Mouse (Mus musculus): ENCODE results near the gene Alyref.
"Not testable (repeated sequence)": the region's sequence is repeated elsewhere in the genome, so short reads cannot be mapped to it uniquely, and the experiment has no call there.

The Alyref gene

DNA sequence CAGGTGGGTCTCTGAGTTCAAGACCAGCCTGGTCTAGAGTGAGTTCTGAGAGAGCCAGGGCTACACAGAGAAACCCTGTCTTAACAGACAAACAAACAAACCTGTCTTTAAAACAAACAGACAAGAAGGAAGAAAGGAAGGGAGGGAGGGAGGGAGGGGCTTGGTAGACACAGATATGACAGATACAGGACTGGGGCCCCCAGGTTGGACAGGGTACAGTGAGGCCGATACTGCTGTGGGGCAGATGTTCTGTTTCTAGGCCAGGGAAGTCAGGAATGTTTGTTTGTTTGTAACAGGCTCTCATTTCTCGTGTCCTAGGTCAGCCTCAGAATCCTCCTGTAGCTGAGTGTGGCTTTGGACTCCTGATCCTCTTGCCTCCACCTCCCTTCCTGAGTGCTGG is 5.4 kb upstream of the Alyref start:
- no peak for DNase-seq (ENCODE audit: inconsistent ontology term)

DNA sequence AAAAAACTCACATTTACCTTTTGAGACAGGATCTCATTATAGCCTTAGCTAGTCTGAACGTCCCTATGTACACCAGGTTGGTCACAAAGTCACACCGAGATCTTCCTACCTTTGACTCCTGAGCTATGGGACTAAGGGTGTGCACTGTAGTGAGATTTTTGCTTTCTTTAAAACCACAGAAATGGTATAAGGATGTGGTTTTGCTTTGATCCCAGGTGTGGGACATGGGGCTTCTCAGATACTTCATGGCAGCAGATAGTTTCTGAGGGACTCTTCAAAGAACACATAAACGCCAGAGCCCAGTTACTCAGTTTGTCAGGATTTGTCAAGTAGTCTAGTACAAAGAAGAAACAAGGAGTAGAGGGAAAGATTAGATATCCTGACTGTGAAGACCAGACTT is 2.6 kb upstream of the Alyref start:
- no peak for DNase-seq (ENCODE audit: inconsistent ontology term)

DNA sequence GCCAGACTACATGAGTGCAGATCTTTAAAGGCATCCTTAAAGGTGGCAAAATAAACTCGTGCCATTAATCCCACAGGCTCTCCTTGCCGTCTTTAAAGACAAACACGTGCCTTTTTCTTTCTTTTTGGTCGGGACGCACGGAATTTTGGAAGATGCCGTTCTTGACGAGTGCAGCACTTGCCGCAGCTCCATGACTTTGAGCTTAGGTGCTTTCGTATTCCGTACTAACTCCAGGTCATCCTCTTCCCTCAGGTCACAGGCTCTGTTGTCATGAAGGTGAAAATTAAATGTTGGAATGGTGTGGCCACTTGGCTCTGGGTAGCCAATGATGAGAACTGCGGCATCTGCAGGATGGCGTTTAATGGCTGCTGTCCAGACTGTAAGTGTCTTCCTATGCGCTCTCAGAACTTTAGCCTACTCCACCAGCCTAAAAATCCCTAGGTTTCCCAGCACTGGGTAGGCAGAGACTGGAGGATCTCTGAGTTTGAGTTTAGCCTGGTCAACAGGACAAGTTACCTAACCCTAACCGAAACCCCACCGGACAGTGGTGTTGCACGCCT is 905 bp upstream of the Alyref start:
- DNase-seq (ENCODE audit: inconsistent ontology term) = no peak

DNA sequence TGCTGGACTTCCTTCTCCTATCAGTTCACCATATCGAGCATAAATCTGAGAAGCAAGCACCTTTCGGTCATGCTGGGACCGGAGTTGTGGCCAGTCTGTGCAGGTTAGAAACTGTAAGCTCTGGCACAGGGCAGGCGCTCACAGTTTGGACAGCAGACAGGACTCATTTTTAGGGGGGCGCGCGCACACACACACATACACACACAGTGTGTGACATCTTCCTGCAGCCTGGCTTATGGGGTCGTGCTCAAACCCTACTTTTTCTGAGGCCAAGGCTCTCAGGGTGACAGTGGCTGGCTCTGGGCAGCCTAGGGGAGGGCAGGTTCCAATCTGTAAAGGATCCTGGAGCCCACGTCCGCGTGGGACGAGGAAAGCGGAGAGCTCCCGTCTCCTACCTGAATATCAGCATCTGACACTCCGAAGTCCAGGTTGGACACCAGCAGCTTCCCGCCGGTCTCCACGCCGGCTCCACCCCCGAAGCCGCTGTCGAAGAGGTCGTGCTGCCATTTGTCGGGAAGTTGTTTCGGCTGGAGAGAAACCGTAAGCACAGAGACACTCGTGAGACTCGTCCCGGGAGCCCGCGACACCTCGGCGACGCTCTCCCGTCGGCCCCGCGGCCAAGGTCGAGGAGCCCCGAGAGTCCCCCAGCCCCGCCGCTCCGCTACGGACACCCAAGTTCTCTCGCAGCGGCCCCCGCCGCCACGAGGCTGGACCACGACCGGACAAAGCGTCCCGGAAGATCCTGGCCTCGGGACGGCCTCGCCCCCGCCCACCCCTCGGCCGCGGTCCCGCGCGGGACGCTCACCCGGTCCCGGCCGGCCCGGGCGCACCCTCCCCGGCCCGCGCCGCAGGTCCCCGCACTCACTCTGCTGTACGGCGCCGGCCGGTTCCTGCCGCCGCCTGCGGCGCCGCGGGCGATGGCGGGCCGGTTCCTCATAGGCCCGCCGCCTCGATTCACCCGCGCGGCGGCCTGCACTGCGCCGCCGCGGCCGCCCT is 627 bp downstream of the Alyref start:
- DNase-seq (ENCODE audit: inconsistent ontology term) = no peak

DNA sequence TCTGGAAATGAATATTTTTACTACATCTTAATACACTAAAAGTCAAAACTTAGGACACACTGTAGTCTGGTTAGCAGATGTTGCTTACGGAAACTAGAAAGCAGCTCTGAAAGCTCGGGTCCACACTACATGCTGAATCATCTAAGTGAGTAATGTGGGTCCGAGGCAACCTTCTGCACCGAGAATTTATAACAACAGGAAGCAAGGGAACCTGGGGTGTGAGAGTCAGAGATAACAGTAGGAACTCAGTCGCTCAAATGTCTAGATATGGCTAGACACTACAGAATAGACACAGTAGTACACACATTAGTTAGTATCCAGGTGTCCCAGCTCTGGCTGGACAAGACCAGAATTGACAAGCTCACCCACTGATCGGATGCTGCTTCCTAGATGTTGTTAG is 9.6 kb downstream of the Alyref start:
- DNase-seq (ENCODE audit: inconsistent ontology term) = no peak

DNA sequence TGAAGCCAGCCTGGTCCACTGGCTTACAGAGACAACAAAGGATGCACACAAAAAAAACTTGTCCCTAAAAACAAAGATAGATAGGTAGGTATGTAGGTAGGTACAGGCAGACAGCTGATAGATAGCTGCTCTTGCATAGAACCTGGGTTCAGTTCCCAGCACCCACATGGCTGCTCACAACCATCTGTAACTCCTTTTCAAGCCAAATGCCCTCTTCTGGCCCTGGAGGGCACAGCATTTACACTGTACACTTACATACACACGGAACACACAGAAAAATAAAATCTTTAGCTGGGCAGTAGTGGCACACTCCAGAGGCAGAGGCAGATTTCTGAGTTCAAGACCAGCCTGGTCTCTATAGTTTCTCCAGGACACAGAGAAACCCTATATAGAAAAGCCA is 14.2 kb downstream of the Alyref start:
- no peak for DNase-seq (ENCODE audit: inconsistent ontology term)

DNA sequence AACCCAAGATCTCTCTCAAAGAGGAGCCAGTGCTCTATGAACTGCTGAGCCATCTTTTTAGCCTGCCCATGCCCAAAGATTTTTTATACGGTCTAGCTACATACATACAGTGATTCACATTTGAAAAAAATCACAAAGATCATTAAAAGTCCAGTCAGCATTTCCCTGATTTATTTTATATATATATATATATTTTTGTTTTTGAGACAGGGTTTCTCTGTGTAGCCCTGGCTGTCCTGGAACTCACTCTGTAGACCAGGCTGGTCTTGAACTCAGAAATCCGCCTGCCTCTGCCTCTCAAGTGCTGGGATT is 15.2 kb downstream of the Alyref start:
- not testable (repeated sequence) for DNase-seq (ENCODE audit: inconsistent ontology term)

DNA sequence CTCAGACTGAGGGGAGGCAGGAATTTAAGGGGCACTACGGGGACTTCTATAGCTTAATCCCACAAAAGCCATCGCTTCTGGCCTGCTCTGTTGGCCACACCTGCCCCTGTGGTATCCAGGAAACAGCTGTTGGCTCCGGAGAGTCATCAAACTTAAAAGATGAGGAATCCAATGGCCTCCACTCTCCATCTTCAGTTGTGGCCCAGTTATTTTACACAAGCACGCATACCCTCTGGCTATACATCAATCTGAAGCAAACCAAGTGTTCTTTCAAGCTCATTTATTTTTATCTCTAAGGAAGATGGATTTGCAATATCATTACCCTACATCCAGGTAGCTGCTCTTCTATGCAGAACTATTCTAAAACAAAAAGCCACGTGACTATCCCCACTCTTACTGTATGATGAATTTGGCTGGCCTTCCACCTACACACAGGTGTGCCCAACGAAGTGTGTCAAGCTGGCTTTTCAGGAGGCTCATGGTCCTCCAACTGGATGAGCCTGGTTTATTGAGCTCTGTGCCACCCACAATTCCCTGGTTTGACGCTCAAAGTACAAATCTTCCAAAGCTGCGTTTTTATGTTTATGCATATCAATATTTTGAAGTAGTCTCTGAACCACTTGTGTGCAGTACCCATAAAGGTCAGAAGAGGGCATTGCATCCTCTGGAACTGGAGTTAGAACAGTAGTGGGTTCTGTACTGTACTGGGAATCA is 15.7 kb downstream of the Alyref start:
- no peak for DNase-seq (ENCODE audit: inconsistent ontology term)

DNA sequence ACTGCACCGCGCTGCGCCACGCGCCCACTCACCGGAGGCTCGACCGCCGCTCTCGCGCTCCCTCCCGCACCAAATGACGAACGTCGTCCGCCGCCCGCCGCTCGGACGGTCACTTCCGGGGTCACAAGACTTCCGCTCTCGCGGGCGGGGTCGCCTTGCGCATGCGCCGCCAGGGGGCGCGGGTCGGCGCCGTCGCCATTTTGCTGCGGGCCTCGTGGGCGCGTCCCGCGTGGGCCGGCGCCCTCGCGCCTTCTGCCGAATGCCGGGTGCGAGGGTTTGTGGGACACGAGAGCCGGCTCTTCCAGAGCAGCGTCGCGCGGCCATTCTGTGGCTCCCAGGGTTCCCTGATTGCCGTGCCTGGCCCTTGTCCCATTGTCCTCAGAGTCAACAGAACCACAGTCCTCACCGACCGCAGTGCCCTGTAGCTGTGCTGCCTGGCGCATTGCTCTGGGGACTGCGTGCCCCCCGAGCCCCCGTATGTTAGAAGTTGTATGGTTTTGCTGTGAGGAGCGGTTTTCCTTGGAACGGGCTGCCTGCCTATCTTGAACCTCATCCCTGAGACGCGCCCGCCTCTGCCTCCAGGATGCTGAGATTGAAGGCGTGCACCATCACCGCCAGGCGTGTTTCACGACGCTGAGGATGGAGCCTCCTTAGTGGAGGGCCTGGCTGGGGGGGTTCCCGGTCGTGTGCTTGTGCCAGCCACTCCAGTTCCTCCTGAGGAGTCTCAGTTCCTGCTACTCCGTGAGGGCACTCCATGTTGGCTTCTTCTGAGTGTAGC is 16.5 kb downstream of the Alyref start, which contains the start of gene Arhgdia:
Arhgdia (minus strand) TSS at position 135 of the 778 bp plus-strand sequence.
- DNase-seq (ENCODE audit: inconsistent ontology term) = peak; percentile 88

DNA sequence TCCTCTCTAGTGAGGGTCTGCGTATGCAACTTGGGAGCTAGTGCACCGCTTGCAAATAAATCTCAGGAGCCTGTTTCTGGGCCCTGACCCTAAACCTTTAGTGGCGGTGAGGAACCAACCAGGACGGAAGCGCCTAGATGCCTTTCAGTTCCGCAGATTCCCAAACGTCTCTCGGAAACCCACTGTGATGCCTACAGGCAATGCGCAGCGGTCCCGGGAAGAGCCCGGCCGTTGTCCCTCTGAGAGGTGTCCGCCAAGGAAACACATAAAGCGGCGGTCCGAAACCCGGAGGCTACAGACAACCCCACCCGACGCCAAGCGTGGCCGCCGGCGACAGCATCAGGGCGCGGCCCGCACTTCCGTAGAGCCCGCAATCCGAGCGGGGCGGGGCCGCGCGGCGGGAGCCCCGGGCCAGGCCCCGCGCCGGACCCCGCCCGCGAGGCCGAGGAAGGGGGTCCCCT is 17.3 kb downstream of the Alyref start:
- peak; percentile 40 for DNase-seq (ENCODE audit: inconsistent ontology term)

DNA sequence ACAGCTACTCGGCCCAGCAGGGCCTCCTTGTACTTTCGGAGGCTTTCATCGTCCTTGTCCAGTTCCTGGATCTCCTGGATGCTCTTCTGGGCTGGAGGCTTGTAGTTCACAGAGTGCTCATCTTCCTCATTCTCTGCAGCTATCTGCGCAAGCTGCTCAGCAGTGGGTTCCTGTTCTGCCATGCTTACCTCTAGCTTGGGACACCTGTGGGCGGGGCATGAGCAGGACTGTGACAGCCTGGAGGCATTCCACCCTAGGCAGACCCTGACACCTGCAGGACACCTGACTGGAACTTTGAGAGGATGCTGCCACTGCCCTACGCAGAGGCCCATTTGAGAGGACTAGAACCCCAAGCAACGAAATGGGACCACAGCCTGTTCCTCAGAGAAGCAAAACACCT is 18.0 kb downstream of the Alyref start:
- peak; percentile 12 for DNase-seq (ENCODE audit: inconsistent ontology term)

DNA sequence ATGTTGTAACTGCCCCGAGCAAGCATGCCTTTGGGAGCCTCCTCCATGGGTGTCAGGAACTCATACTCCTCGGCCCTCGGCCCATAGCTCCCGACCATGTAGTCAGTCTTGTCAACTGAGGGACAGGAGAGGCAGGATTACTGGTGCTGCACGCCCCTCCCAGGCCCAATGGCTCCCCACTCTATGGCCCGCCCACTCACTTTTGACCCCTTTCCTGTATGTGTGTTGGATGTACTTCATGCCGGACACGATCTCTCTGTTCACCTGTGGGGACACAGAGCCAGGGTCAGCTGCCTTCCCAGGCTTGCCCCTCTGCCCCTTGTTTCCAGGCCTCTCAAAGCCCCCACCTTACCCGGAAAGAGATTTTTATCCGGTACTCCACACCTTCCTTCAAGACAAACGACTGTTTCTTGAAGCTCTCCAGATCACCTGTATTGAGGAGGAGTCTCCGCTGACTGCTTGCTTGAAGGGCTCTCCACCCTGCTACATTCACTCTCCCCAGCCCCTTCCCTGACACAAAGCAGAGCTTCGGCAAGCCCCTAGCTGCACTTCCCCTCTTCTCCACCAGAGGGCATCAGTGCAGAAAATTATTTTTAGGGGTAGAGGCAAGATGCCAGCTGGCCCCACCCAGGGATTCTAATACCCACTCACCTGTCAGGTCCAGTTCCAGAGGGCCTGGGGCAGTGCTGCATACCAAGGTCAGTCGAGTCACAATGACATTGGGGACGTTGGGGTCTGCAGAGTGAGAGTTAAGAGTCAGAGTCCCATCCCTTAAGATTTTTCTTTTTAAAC is 18.7 kb downstream of the Alyref start:
- DNase-seq (ENCODE audit: inconsistent ontology term) = peak; percentile 41

DNA sequence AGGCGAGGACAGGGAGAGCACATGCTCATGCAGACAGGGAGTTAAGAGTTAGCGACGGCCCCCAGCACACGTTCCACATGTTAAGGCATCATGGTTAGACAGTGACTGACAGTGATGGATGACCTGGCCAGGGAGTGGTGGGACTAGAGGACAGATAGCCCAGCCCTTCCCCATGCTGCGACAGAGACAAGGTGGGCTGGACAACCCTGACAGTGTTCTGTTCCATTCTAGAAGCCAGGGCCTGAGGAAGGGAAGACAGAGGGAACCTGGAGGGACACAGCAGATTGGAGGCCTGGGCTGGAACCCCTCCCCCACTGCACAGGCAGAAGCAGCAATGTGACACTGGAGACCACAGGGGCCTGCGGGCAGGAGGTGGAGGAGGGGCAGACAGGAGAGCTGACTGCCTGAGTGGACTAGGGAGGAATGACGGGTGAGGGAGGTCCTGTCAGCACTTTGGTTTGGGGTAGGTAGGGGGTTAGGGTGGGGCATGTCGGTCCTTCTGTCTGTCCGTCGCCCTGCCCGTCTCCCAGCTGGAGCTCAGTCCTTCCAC is 19.4 kb downstream of the Alyref start:
- no peak for DNase-seq (ENCODE audit: inconsistent ontology term)

DNA sequence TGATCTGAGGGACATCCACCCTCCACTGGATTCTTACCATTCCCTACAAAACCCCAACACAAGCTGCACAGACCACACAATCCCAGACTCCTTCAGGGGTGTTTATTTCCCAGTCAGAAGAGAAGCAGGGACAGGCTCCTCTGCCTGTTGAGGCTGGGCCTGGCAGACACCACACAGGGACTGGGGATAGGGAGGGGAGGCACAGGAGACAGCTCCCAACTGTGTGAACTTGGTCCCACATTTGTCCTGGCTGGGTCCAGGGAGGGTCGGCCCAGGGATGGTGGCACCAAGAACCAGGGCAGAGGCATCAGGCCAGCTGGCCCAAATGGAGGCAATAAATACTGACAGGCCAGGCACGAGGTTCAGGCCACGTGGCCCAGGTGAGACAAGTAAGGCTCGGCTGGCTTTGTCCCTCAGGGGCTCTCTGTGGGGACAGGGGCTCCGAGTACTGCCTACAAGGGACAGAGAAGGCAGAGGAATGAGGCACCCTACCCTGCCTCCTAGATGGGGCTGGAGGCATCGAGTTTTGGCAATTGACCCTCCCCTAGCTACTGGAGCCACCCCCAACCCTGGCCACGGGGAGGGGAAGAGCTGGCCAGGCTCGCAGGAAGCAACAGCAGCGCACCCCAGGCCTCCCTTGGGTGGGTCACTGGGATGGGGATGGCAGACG is 20.0 kb downstream of the Alyref start:
- DNase-seq (ENCODE audit: inconsistent ontology term) = no peak

DNA sequence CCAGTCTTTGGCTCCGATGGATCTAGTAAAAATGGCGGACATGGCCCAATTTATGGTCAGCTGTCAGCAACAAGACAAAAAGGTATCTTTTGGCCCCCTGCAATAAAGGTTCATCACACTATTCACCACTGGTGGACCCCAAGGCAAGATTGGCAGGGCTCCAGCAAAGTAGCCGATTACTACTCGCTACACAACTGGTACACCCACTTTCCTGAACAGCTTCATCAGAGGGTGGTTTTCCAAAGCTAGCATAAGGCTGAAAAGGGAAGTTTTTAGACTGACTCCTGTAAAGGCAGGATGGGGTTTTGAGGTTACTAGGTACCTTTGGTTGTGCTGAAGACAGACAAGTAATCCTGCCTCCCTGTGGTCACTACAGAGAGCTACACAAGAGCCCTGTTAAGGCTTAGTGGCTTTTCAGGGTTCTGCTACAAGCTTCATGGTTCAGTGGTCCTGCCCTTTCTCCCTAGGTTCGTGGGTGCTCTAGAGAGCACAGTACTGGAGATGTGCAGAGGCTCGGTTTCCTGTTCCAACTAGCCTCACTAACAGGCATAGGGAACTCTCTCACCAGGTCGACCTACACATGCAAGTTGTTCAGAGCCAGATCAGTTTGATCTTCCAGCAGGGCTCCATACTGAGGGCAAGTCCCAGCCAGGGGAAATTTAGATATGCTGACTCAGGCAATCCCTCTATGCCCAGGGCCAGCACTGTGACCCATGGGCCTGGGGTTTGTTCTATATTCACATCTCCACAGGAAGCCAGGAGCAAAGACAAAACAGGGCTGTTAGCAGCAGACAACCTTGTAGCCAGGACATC is 20.7 kb downstream of the Alyref start:
- DNase-seq (ENCODE audit: inconsistent ontology term) = no peak

DNA sequence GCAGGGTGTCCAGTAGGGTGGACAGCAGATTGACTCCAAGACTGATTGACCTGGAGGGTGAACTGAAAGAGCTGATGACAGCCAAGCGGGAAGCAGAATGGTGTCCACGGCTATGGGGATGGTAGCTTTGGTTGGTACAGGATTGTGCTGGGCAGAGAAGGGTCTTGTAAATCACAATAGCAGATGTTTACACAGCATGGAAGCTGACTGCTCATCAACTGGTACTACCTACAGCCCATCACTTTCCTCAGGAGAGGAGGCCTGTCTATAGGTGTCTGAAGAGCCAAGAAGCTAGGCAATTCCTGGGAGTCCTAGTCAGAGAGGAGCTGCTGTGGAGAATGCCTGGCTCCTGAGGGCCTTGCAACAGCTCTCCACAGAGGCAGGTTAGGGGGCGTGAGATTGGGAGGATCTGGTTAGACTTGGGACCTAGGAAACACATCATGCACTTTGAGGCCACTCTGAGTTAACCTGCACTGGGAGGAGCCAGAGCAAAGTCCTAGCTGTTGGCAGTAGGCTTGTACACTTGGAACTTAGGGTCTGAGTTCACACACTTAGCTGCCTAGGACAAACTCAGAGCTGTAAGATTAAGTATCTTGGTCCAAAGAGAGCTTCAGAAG is 21.7 kb downstream of the Alyref start:
- DNase-seq (ENCODE audit: inconsistent ontology term) = no peak

DNA sequence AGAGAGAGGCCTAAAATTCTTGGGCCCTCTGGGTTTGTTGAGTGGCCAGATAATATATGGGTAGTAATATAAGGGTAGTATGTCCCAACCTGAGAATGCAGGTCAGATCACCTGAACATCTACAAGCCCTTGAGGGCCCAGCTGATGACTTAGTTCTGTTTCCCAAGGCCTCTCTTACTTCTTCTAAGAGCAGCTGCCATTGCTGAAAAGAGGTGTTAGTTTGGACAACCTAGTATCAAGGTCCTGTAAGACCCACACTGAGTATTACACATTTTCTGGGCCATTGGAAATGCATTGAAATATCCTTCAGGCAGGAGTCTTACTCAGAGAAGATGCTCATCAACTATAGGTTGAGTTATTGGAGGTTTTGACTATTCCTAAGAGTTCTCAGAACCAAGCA is 22.2 kb downstream of the Alyref start:
- DNase-seq (ENCODE audit: inconsistent ontology term) = no peak

DNA sequence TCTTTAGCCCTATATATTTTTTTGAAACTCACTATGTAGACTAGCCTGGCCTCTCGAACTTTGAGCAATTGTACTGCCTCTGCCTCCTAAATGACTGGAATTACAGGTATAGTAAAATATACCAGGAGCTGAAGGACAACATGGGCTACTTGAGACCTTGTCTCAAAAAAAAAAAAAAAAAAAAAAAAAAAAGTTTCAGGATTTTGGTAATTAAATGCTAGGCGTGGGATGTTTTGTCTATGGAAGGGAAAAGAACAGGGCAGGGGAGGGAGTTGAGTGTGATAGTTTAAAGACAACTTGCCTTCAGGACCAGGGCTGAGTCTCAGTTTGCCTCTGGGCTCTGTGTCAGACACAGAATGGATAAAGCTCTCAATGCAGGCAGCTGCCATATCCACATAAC is 23.1 kb downstream of the Alyref start:
- no peak for DNase-seq (ENCODE audit: inconsistent ontology term)

DNA sequence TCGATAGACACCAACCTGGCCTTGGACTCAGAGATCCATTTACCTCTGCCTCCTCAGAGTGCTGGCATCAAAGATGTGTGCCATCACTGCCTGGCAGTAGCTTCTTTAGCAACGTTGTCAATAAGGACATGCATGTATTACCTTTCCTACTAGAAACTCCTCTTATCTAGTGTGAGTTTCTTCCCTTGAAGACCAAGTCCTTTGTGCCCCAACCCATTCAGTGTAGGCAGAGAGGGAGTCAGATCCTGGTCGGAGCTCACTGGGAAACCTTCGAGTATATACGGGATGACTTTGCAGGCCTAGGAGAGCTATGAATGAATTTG is 23.9 kb downstream of the Alyref start:
- DNase-seq (ENCODE audit: inconsistent ontology term) = peak; percentile 9
